Mouse (Mus musculus): ENCODE results near the gene Nol8. TPM values are rescaled to one million over a fixed set of nuclear protein-coding genes. Genes with fewer than 3 reads are reported as not detected.
A peak's percentile ranks its signal among the peaks of the same experiment; 100 is the strongest.

Gene Nol8
- polyA plus RNA-seq, 1 experiment, result 23.3 TPM

GRCm38 (mm10) chr13:49651136-49651535 lies 1.7 kb upstream of the Nol8 start:
- Histone ChIP-seq H3K27ac (ENCODE audit: control insufficient read depth, insufficient read depth, low read depth, low read length) (no peak overlapping the region), H3K27me3 (ENCODE audit: control insufficient read depth, insufficient read depth, low read length) (no peaks in the 10 kb centered on the region), H3K36me3 (ENCODE audit: control insufficient read depth, insufficient read depth, low read length) (peaks cover 3% of the 10 kb centered on the region), H3K4me3 (ENCODE audit: control insufficient read depth, low read depth, low read length) (peak overlapping the region; percentile 71), H3K4me1 (ENCODE audit: control insufficient read depth, insufficient read depth, low read length) (no peaks in the 10 kb centered on the region; the same call in 1 of the 2 replicates)
- no peak for TF ChIP-seq CTCF (IDR thresholded peaks at IDR 0.05; ENCODE audit: control insufficient read depth, insufficient read depth, insufficient replicate concordance, low read depth, low read length)
- no peak for TF ChIP-seq POLR2A (IDR thresholded peaks at IDR 0.05; ENCODE audit: control insufficient read depth, low read depth, low read length)

- peak overlapping the region; percentile 97 for H3K4me3 ChIP-seq (ENCODE audit: control insufficient read depth, low read depth, low read length)
- H3K27ac ChIP-seq (ENCODE audit: control insufficient read depth, insufficient read depth, low read depth, low read length), result peak overlapping the region; percentile 97
- TF ChIP-seq CTCF (IDR thresholded peaks at IDR 0.05; ENCODE audit: control insufficient read depth, insufficient read depth, insufficient replicate concordance, low read depth, low read length) (no peak), POLR2A (IDR thresholded peaks at IDR 0.05; ENCODE audit: control insufficient read depth, low read depth, low read length) (no peak)
- H3K27me3 ChIP-seq (ENCODE audit: control insufficient read depth, insufficient read depth, low read length), result no peaks in the 10 kb centered on the region
- H3K36me3 ChIP-seq (ENCODE audit: control insufficient read depth, insufficient read depth, low read length), result peaks cover 4% of the 10 kb centered on the region
- no peaks in the 10 kb centered on the region; the same call in 1 of the 2 replicates for H3K4me1 ChIP-seq (ENCODE audit: control insufficient read depth, insufficient read depth, low read length)
Observed at GRCm38 (mm10) chr13:49651781-49652351, 1.0 kb upstream of the Nol8 start.

GRCm38 (mm10) chr13:49653180-49653541 lies 283 bp downstream of the Nol8 start:
- TF ChIP-seq POLR2A (IDR thresholded peaks at IDR 0.05; ENCODE audit: control insufficient read depth, low read depth, low read length), result peak; percentile 89
- no peak for TF ChIP-seq CTCF (IDR thresholded peaks at IDR 0.05; ENCODE audit: control insufficient read depth, insufficient read depth, insufficient replicate concordance, low read depth, low read length)
- Histone ChIP-seq H3K4me1 (ENCODE audit: control insufficient read depth, insufficient read depth, low read length) (no peaks in the 10 kb centered on the region; the same call in 1 of the 2 replicates), H3K27ac (ENCODE audit: control insufficient read depth, insufficient read depth, low read depth, low read length) (peak overlapping the region; percentile 94), H3K36me3 (ENCODE audit: control insufficient read depth, insufficient read depth, low read length) (peaks cover 7% of the 10 kb centered on the region), H3K27me3 (ENCODE audit: control insufficient read depth, insufficient read depth, low read length) (no peaks in the 10 kb centered on the region), H3K4me3 (ENCODE audit: control insufficient read depth, low read depth, low read length) (peak overlapping the region; percentile 97)

- TF ChIP-seq CTCF (IDR thresholded peaks at IDR 0.05; ENCODE audit: control insufficient read depth, insufficient read depth, insufficient replicate concordance, low read depth, low read length) (no peak), POLR2A (IDR thresholded peaks at IDR 0.05; ENCODE audit: control insufficient read depth, low read depth, low read length) (no peak)
- Histone ChIP-seq H3K4me3 (ENCODE audit: control insufficient read depth, low read depth, low read length) (no peak overlapping the region), H3K36me3 (ENCODE audit: control insufficient read depth, insufficient read depth, low read length) (no peaks in the 10 kb centered on the region), H3K27me3 (ENCODE audit: control insufficient read depth, insufficient read depth, low read length) (no peaks in the 10 kb centered on the region), H3K27ac (ENCODE audit: control insufficient read depth, insufficient read depth, low read depth, low read length) (no peak overlapping the region), H3K4me1 (ENCODE audit: control insufficient read depth, insufficient read depth, low read length) (no peaks in the 10 kb centered on the region)
Observed at GRCm38 (mm10) chr13:49677793-49678192, 24.9 kb downstream of the Nol8 start.

- Histone ChIP-seq H3K4me3 (ENCODE audit: control insufficient read depth, low read depth, low read length) (peak within 1 kb of the TSS; percentile 85), H3K27ac (ENCODE audit: control insufficient read depth, insufficient read depth, low read depth, low read length) (peak within 1 kb of the TSS; percentile 72), H3K4me1 (ENCODE audit: control insufficient read depth, insufficient read depth, low read length) (no peaks in the 10 kb centered on the region), H3K36me3 (ENCODE audit: control insufficient read depth, insufficient read depth, low read length) (no peaks in the 10 kb centered on the region), H3K27me3 (ENCODE audit: control insufficient read depth, insufficient read depth, low read length) (no peaks in the 10 kb centered on the region)
- TF ChIP-seq POLR2A (IDR thresholded peaks at IDR 0.05; ENCODE audit: control insufficient read depth, low read depth, low read length) (peak; percentile 93), CTCF (IDR thresholded peaks at IDR 0.05; ENCODE audit: control insufficient read depth, insufficient read depth, insufficient replicate concordance, low read depth, low read length) (no peak)
Observed at GRCm38 (mm10) chr13:49681351-49682232, 28.7 kb downstream of the Nol8 start, which contains the start of gene Iars. Gene Iars, plus strand, starts transcription at chr13:49682100.

GRCm38 (mm10) chr13:49682233-49682846 lies 29.5 kb downstream of the Nol8 start:
- H3K27me3 ChIP-seq (ENCODE audit: control insufficient read depth, insufficient read depth, low read length), result no peaks in the 10 kb centered on the region
- no peaks in the 10 kb centered on the region for H3K36me3 ChIP-seq (ENCODE audit: control insufficient read depth, insufficient read depth, low read length)
- no peaks in the 10 kb centered on the region for H3K4me1 ChIP-seq (ENCODE audit: control insufficient read depth, insufficient read depth, low read length)
- 0 out of 2 replicates have a peak overlapping the region, but pooled peaks have one; percentile 5 for H3K27ac ChIP-seq (ENCODE audit: control insufficient read depth, insufficient read depth, low read depth, low read length)
- TF ChIP-seq CTCF (IDR thresholded peaks at IDR 0.05; ENCODE audit: control insufficient read depth, insufficient read depth, insufficient replicate concordance, low read depth, low read length), result no peak
- TF ChIP-seq POLR2A (IDR thresholded peaks at IDR 0.05; ENCODE audit: control insufficient read depth, low read depth, low read length), result no peak
- H3K4me3 ChIP-seq (ENCODE audit: control insufficient read depth, low read depth, low read length), result peak overlapping the region; percentile 85

GRCm38 (mm10) chr13:49684266-49684665 lies 31.4 kb downstream of the Nol8 start:
- no peak overlapping the region for H3K27ac ChIP-seq (ENCODE audit: control insufficient read depth, insufficient read depth, low read depth, low read length)
- TF ChIP-seq POLR2A (IDR thresholded peaks at IDR 0.05; ENCODE audit: control insufficient read depth, low read depth, low read length) (no peak), CTCF (IDR thresholded peaks at IDR 0.05; ENCODE audit: control insufficient read depth, insufficient read depth, insufficient replicate concordance, low read depth, low read length) (no peak)
- no peaks in the 10 kb centered on the region for H3K36me3 ChIP-seq (ENCODE audit: control insufficient read depth, insufficient read depth, low read length)
- H3K27me3 ChIP-seq (ENCODE audit: control insufficient read depth, insufficient read depth, low read length), result no peaks in the 10 kb centered on the region
- H3K4me1 ChIP-seq (ENCODE audit: control insufficient read depth, insufficient read depth, low read length), result no peaks in the 10 kb centered on the region
- no peak overlapping the region for H3K4me3 ChIP-seq (ENCODE audit: control insufficient read depth, low read depth, low read length)

All from testis, adult 2 months (tissue).